Comparison of ENCODE assay signal across 8 mouse cellular contexts in genomic region chr8:87944225-87944934, GRCm38 (mm10). TPM values are rescaled to one million over a fixed set of nuclear protein-coding genes. Genes with fewer than 3 reads are reported as not detected.
DNase-seq lines count a peak whose midpoint lies in the region; ATAC-seq lines count a peak whose summit lies in the region.

No protein-coding gene starts in this region.

- ATAC-seq in kidney, embryonic 16.5 days (ENCODE audit: low FRiP score, low TSS enrichment): 0 out of 2 replicates have a peak, but pooled peaks have one; percentile 24
- ATAC-seq in embryonic facial prominence, embryonic 11.5 days (replicated peaks; ENCODE audit: insufficient number of reproducible peaks, low FRiP score, low TSS enrichment, low read depth): peak; percentile 30; the same call in 1 of the 2 replicates
- ATAC-seq in hindbrain, embryonic 16.5 days: peak; percentile 13
- ATAC-seq in neural tube, embryonic 13.5 days (ENCODE audit: low read depth): no peak

- H3K9ac ChIP-seq in kidney, embryonic 16.5 days (replicated peaks; ENCODE audit: low read length): peak overlapping the region; percentile 73
- peak overlapping the region; percentile 22; the same call in 1 of the 2 replicates for H3K9ac ChIP-seq in embryonic facial prominence, embryonic 11.5 days (replicated peaks; ENCODE audit: low read length)
- peak overlapping the region; percentile 70; the same call in 1 of the 2 replicates for H3K9ac ChIP-seq in hindbrain, embryonic 16.5 days (ENCODE audit: low read depth, low read length)
- H3K9ac ChIP-seq in neural tube, embryonic 13.5 days: peak overlapping the region; percentile 72; the same call in 1 of the 2 replicates

- H3K27me3 ChIP-seq in kidney, embryonic 16.5 days (ENCODE audit: insufficient read depth, low read length): no peaks in the 10 kb centered on the region
- H3K27me3 ChIP-seq in embryonic facial prominence, embryonic 11.5 days (ENCODE audit: control insufficient read depth, insufficient read depth, low read length): no peaks in the 10 kb centered on the region
- no peaks in the 10 kb centered on the region for H3K27me3 ChIP-seq in hindbrain, embryonic 16.5 days (replicated peaks; ENCODE audit: control insufficient read depth, insufficient read depth, low read length)
- H3K27me3 ChIP-seq in neural tube, embryonic 13.5 days: no peaks in the 10 kb centered on the region

- 0 out of 2 replicates have a peak overlapping the region, but pooled peaks have one; percentile 11 for H3K27ac ChIP-seq in kidney, embryonic 16.5 days (ENCODE audit: low read length)
- H3K27ac ChIP-seq in embryonic facial prominence, embryonic 11.5 days (replicated peaks; ENCODE audit: low read depth, low read length): 0 out of 2 replicates have a peak overlapping the region, but pooled peaks have one; percentile 8
- no peak overlapping the region for H3K27ac ChIP-seq in hindbrain, embryonic 16.5 days (ENCODE audit: low read depth, low read length)
- no peak overlapping the region for H3K27ac ChIP-seq in neural tube, embryonic 13.5 days (replicated peaks)

- no peaks in the 10 kb centered on the region for H3K9me3 ChIP-seq in kidney, embryonic 16.5 days (ENCODE audit: low read length)
- no peaks in the 10 kb centered on the region for H3K9me3 ChIP-seq in embryonic facial prominence, embryonic 11.5 days (replicated peaks; ENCODE audit: control insufficient read depth, low read length)
- no peaks in the 10 kb centered on the region for H3K9me3 ChIP-seq in hindbrain, embryonic 16.5 days (ENCODE audit: control insufficient read depth, low read length)
- no peaks in the 10 kb centered on the region for H3K9me3 ChIP-seq in neural tube, embryonic 13.5 days

- no peaks in the 10 kb centered on the region for H3K36me3 ChIP-seq in kidney, embryonic 16.5 days (ENCODE audit: insufficient read depth, low read length)
- no peaks in the 10 kb centered on the region for H3K36me3 ChIP-seq in embryonic facial prominence, embryonic 11.5 days (replicated peaks; ENCODE audit: control insufficient read depth, insufficient read depth, low read depth, low read length)
- H3K36me3 ChIP-seq in hindbrain, embryonic 16.5 days (ENCODE audit: control insufficient read depth, insufficient read depth, low read length): no peaks in the 10 kb centered on the region
- H3K36me3 ChIP-seq in neural tube, embryonic 13.5 days: no peaks in the 10 kb centered on the region

- DNase-seq in kidney, adult 9 months: no peak
- peak; percentile 40 for DNase-seq in embryonic facial prominence, embryonic 11.5 days (ENCODE audit: low spot score)
- no peak for DNase-seq in thymus, postnatal 0 days (ENCODE audit: low spot score)
- no peak for DNase-seq in kidney, adult 8-10 months
- no peak for DNase-seq in kidney, postnatal 25 days

- 26% methylated on average over 5 of the region's 5 CpGs for WGBS in kidney, embryonic 16.5 days
- WGBS in embryonic facial prominence, embryonic 11.5 days: 17% methylated on average over 5 of the region's 5 CpGs
- 34% methylated on average over 5 of the region's 5 CpGs for WGBS in hindbrain, embryonic 16.5 days
- 18% methylated on average over 5 of the region's 5 CpGs for WGBS in neural tube, embryonic 13.5 days

- peak overlapping the region; percentile 85 for H3K4me2 ChIP-seq in kidney, embryonic 16.5 days (replicated peaks; ENCODE audit: low read depth, low read length)
- H3K4me2 ChIP-seq in embryonic facial prominence, embryonic 11.5 days (ENCODE audit: low read depth, low read length): peak overlapping the region; percentile 79
- H3K4me2 ChIP-seq in hindbrain, embryonic 16.5 days (ENCODE audit: low read length): peak overlapping the region; percentile 88
- H3K4me2 ChIP-seq in neural tube, embryonic 13.5 days: peak overlapping the region; percentile 69

- peaks cover 42% of the 10 kb centered on the region for H3K4me1 ChIP-seq in kidney, embryonic 16.5 days (ENCODE audit: insufficient read depth, low read length)
- peaks cover 18% of the 10 kb centered on the region for H3K4me1 ChIP-seq in embryonic facial prominence, embryonic 11.5 days (ENCODE audit: control insufficient read depth, insufficient read depth, low read length)
- H3K4me1 ChIP-seq in hindbrain, embryonic 16.5 days (ENCODE audit: control insufficient read depth, insufficient read depth, low read depth, low read length): peaks cover 21% of the 10 kb centered on the region
- H3K4me1 ChIP-seq in neural tube, embryonic 13.5 days (replicated peaks): peaks cover 58% of the 10 kb centered on the region

- H3K4me3 ChIP-seq in kidney, embryonic 16.5 days (ENCODE audit: low read length): peak overlapping the region; percentile 50; the same call in 1 of the 2 replicates
- H3K4me3 ChIP-seq in embryonic facial prominence, embryonic 11.5 days (ENCODE audit: low read depth, low read length): no peak overlapping the region
- no peak overlapping the region for H3K4me3 ChIP-seq in hindbrain, embryonic 16.5 days (ENCODE audit: low read length)
- H3K4me3 ChIP-seq in neural tube, embryonic 13.5 days: no peak overlapping the region

RNA-seq across cellular contexts. Expression of gene Zfp423, which starts 15.0 kb away (rescaled TPM):
- polyA plus RNA-seq in kidney, embryonic 16.5 days (2015; fragmentation: Nextera tagmentation; extraction: Ambion mirVana): 9.1 and 11.4 TPM in 2 replicates
- 25.4 and 30.4 TPM in 2 replicates for polyA plus RNA-seq in embryonic facial prominence, embryonic 11.5 days (2014; fragmentation: Nextera tagmentation; extraction: Ambion mirVana)
- 21.6 and 26.4 TPM in 2 replicates for polyA plus RNA-seq in hindbrain, embryonic 16.5 days (2015; fragmentation: Nextera tagmentation; extraction: Ambion mirVana)
- polyA plus RNA-seq in neural tube, embryonic 13.5 days (2015; fragmentation: Nextera tagmentation; extraction: Ambion mirVana): 35.5 and 57.9 TPM in 2 replicates
- polyA plus RNA-seq in thymus, postnatal 0 days (2015; fragmentation: Nextera tagmentation; extraction: Ambion mirVana): 0.98 and 1.5 TPM in 2 replicates

Comparison
In these comparisons a context has a peak if more than half of its experiments do, and no peak if none do; other contexts are left out.
1. H3K27ac ChIP-seq: peak in kidney, embryonic 16.5 days (single experiment) and embryonic facial prominence, embryonic 11.5 days (single experiment); none in hindbrain, embryonic 16.5 days (single experiment) and neural tube, embryonic 13.5 days (single experiment).
2. H3K9ac ChIP-seq: peak in every context shown above with its lines; median percentile 73 in kidney, embryonic 16.5 days; 72 in neural tube, embryonic 13.5 days; 70 in hindbrain, embryonic 16.5 days; 22 in embryonic facial prominence, embryonic 11.5 days.
3. Peak in every context shown above with its lines, with median percentiles within 50 percentile points of each other: H3K4me2 ChIP-seq.